Mouse (Mus musculus) layer of hippocampus, adult 9-11 months (tissue): ENCODE measurements at regions not wholly inside any gene's neighbourhood (a gene's known extent, or its start where the extent isn't known, plus 50 kb on each side); places are given as distances from the start of the nearest gene placed in this dataset.

Source experiments
- DNase-seq: peaks from one replicate; pipeline ENCODE4 v3.0.0; 2022

GRCm38 (mm10) chr17:15183800-15184199, 142.5 kb upstream of the Gm3448 start:
- no peak for DNase-seq

- DNase-seq = no peak
These were observed 140.8 kb upstream of the Gm3448 start for GRCm38 (mm10) chr17:15182105-15182504.

- DNase-seq = no peak
These were observed 139.0 kb upstream of the Gm3448 start for GRCm38 (mm10) chr17:15180223-15180860.

GRCm38 (mm10) chr17:15179411-15179951, 138.1 kb upstream of the Gm3448 start:
- DNase-seq = no peak

- DNase-seq = no peak
These were observed 136.1 kb upstream of the Gm3448 start for GRCm38 (mm10) chr17:15177390-15177789.

GRCm38 (mm10) chr17:15174354-15174953, 133.1 kb upstream of the Gm3448 start:
- no peak for DNase-seq

- DNase-seq = no peak
These were observed 126.6 kb upstream of the Gm3448 start for GRCm38 (mm10) chr17:15167927-15168326.

- DNase-seq = no peak
These were observed 116.5 kb upstream of the Gm3448 start for GRCm38 (mm10) chr17:15157693-15158333.

- no peak for DNase-seq
These were observed 111.8 kb upstream of the Gm3448 start for GRCm38 (mm10) chr17:15152996-15153735.

GRCm38 (mm10) chr17:15152477-15152876, 111.1 kb upstream of the Gm3448 start:
- no peak for DNase-seq

GRCm38 (mm10) chr17:15151695-15152094, 110.4 kb upstream of the Gm3448 start:
- DNase-seq = no peak

- no peak for DNase-seq
These were observed 105.3 kb upstream of the Gm3448 start for GRCm38 (mm10) chr17:15146607-15147006.

- DNase-seq = no peak
These were observed 104.0 kb upstream of the Gm3448 start for GRCm38 (mm10) chr17:15145191-15145968.

GRCm38 (mm10) chr17:15140391-15140790, 99.1 kb upstream of the Gm3448 start:
- no peak for DNase-seq
